Mouse (Mus musculus) inflammation-experienced regulatory T-cells, adult 6 months (primary cell): ENCODE results near the gene Tnpo3. TPM values are rescaled to one million over a fixed set of nuclear protein-coding genes. Genes with fewer than 3 reads are reported as not detected.
"Not testable (repeated sequence)": the region's sequence is repeated elsewhere in the genome, so short reads cannot be mapped to it uniquely, and the experiment has no call there.

Experiments used
- ATAC-seq: one replicate; pipeline ENCODE4 v1.8.0; 2017
- polyA plus RNA-seq, 3 experiments: library from polyadenylated mRNA; unstranded; fragments of 100-300 nt; shearing (Covaris generic); gene quantifications; one replicate each; pipeline ENCODE4 v1.2.1; 2017

Tnpo3 gene
- polyA plus RNA-seq, 3 experiments from 2014 or later = 67.2 to 86.7 (median 75.6) TPM

GRCm38 (mm10) chr6:29620840-29621543 lies 11.3 kb upstream of the Tnpo3 start:
- no peak for ATAC-seq

- ATAC-seq = no peak
These were observed 10.5 kb upstream of the Tnpo3 start for GRCm38 (mm10) chr6:29620176-29620575.

- not testable (repeated sequence) for ATAC-seq
These were observed 443 bp upstream of the Tnpo3 start for GRCm38 (mm10) chr6:29610020-29610640.

- ATAC-seq = no peak
These were observed 9.5 kb downstream of the Tnpo3 start for GRCm38 (mm10) chr6:29600188-29600587.

GRCm38 (mm10) chr6:29595656-29596055 lies 14.0 kb downstream of the Tnpo3 start:
- ATAC-seq = no peak

GRCm38 (mm10) chr6:29581202-29581601 lies 28.5 kb downstream of the Tnpo3 start:
- no peak for ATAC-seq

- ATAC-seq = no peak
These were observed 28.9 kb downstream of the Tnpo3 start for GRCm38 (mm10) chr6:29580770-29581169.

GRCm38 (mm10) chr6:29576388-29576787 lies 33.3 kb downstream of the Tnpo3 start:
- not testable (repeated sequence) for ATAC-seq

GRCm38 (mm10) chr6:29557112-29557511 lies 52.6 kb downstream of the Tnpo3 start:
- ATAC-seq = peak; percentile 35

GRCm38 (mm10) chr6:29552526-29552925 lies 57.2 kb downstream of the Tnpo3 start:
- no peak for ATAC-seq

- no peak for ATAC-seq
These were observed 61.6 kb downstream of the Tnpo3 start for GRCm38 (mm10) chr6:29548086-29548485.

- ATAC-seq = no peak
These were observed 62.1 kb downstream of the Tnpo3 start for GRCm38 (mm10) chr6:29547582-29547981.

GRCm38 (mm10) chr6:29545611-29546010 lies 64.1 kb downstream of the Tnpo3 start:
- no peak for ATAC-seq

GRCm38 (mm10) chr6:29540956-29541355 lies 68.7 kb downstream of the Tnpo3 start:
- ATAC-seq = no peak

GRCm38 (mm10) chr6:29540223-29540622 lies 69.5 kb downstream of the Tnpo3 start:
- ATAC-seq = no peak

GRCm38 (mm10) chr6:29539502-29539901 lies 70.2 kb downstream of the Tnpo3 start:
- ATAC-seq = no peak

GRCm38 (mm10) chr6:29537221-29537620 lies 72.5 kb downstream of the Tnpo3 start:
- ATAC-seq = no peak

- peak; percentile 32 for ATAC-seq
These were observed 73.0 kb downstream of the Tnpo3 start for GRCm38 (mm10) chr6:29536651-29537193.

GRCm38 (mm10) chr6:29535316-29535715 lies 74.4 kb downstream of the Tnpo3 start:
- ATAC-seq = no peak

GRCm38 (mm10) chr6:29530050-29530449 lies 79.6 kb downstream of the Tnpo3 start:
- no peak for ATAC-seq

GRCm38 (mm10) chr6:29529444-29529820 lies 80.3 kb downstream of the Tnpo3 start:
- ATAC-seq = no peak

GRCm38 (mm10) chr6:29528561-29529443 lies 80.9 kb downstream of the Tnpo3 start:
- ATAC-seq = no peak

- ATAC-seq = no peak
These were observed 81.6 kb downstream of the Tnpo3 start for GRCm38 (mm10) chr6:29528165-29528505.
